7 mouse cellular contexts compared by ENCODE assay signal in the genomic region with DNA sequence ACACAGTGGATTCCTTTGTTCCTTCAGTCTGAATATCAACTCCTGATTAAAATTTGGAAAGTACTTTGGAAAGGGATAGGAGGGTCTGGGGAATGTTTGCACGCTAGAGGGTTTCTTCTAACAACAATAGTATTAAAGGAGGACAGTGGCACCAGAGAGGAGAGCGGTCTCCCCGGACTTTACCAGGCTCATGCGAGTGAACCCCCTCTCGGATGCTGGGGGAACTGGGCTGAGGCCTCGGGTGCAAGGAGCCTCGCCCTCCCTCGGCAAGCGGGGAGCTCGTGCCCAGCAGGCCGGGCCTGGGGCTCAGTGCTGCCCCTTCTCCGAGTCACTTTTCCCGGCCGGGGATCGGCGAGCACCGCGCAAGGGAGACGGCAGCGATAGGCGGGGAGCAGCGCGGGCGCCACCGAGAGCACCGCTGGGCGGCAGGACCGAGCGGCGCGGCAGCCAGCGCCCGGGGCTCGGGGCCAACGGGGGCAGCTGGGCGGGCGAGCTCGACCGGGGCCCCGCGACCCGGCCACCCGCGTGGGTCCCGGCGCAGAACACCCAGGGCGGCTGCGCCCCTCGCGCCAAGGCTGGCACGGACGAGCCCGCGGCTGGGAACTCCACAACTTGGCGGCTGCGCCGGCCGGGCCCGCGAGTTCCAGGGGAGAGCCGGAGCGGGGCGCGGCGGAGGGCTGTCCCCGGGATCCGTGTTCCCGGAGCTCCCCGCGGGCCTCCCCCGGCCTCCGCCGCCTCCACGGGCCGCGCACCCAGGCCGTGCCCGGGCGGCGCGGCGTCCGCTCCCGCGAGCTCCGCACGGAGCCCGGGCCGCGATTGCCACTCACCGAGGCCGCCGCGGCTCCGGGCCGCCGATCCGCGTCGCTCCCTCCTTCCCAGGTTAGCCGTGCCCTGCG. TPM values are rescaled to one million over a fixed set of nuclear protein-coding genes. Genes with fewer than 3 reads are reported as not detected.
DNase-seq lines count a peak whose midpoint lies in the region; ATAC-seq and TF ChIP-seq lines count a peak whose summit lies in the region.

No protein-coding gene starts in this region.

- DNase-seq in adipocyte (ENCODE audit: low spot score): peak; percentile 58
- DNase-seq in cerebellum, postnatal 4 days (ENCODE audit: low spot score in 2 of 2): peak; percentile 29 to 63
- DNase-seq in gastrocnemius, adult 2 months: peak; percentile 89
- peak; percentile 47 to 74 for DNase-seq in left cerebral cortex, postnatal 25 days (ENCODE audit: low spot score in 2 of 2)
- peak; percentile 57 for DNase-seq in skeletal muscle tissue, adult 2 months (ENCODE audit: low read depth, low spot score)

- peak overlapping the region; percentile 99 for H3K27ac ChIP-seq in gastrocnemius, adult 2 months
- peak overlapping the region; percentile 98 for H3K27ac ChIP-seq in hindbrain, embryonic 16.5 days (ENCODE audit: low read depth, low read length)

- H3K9ac ChIP-seq in hindbrain, embryonic 16.5 days (ENCODE audit: low read depth, low read length): peak overlapping the region; percentile 93

- peak; percentile 74 for ATAC-seq in hindbrain, embryonic 16.5 days
- peak; percentile 57 for ATAC-seq in megakaryocyte-erythroid progenitor cell, adult 5-6 weeks (replicated peaks; ENCODE audit: low FRiP score, low TSS enrichment, poor library complexity, severe bottlenecking)

- H3K4me1 ChIP-seq in hindbrain, embryonic 16.5 days (ENCODE audit: control insufficient read depth, insufficient read depth, low read depth, low read length): peaks cover 15% of the 10 kb centered on the region

- intact Hi-C loops in gastrocnemius, adult 2 months (cut with DNase I): loop anchor here (1.0 to 10.0 kb wide), 8 partner anchors 35 to 493 kb away; no protein-coding TSS in a partner anchor
- intact Hi-C loops in left cerebral cortex, postnatal 25 days (cut with DNase I): loop anchor here (2.0 to 10.0 kb wide), 8 partner anchors 60 to 605 kb away; partner anchors contain the start of gene Hspa13

- H3K36me3 ChIP-seq in hindbrain, embryonic 16.5 days (ENCODE audit: control insufficient read depth, insufficient read depth, low read length): no peaks in the 10 kb centered on the region

- peak overlapping the region; percentile 71 for H3K4me2 ChIP-seq in hindbrain, embryonic 16.5 days (ENCODE audit: low read length)

- under 1% methylated on average over 50 of the region's 102 CpGs for WGBS in hindbrain, embryonic 16.5 days

- no peaks in the 10 kb centered on the region for H3K27me3 ChIP-seq in hindbrain, embryonic 16.5 days (replicated peaks; ENCODE audit: control insufficient read depth, insufficient read depth, low read length)

- H3K9me3 ChIP-seq in hindbrain, embryonic 16.5 days (ENCODE audit: control insufficient read depth, low read length): no peaks in the 10 kb centered on the region

- peak; percentile 59 for TF ChIP-seq CTCF in gastrocnemius, adult 2 months (IDR thresholded peaks at IDR 0.05)

- peak overlapping the region; percentile 79 for H3K4me3 ChIP-seq in gastrocnemius, adult 2 months
- H3K4me3 ChIP-seq in hindbrain, embryonic 16.5 days (ENCODE audit: low read length): peak overlapping the region; percentile 83

RNA-seq across cellular contexts. Expression of gene Nrip1, which starts 1.3 kb away (rescaled TPM):
- total RNA-seq in gastrocnemius, adult 2 months (2021): 10 to 100 TPM; 38.7 to 38.9 TPM
- 29.0 and 30.4 TPM in 2 replicates for polyA plus RNA-seq in hindbrain, embryonic 16.5 days (2015; fragmentation: Nextera tagmentation; extraction: Ambion mirVana)
- total RNA-seq in left cerebral cortex, postnatal 25 days (2021): 10 to 100 TPM; 49.7 to 60.8 TPM
- total RNA-seq in megakaryocyte-erythroid progenitor cell, adult 5-6 weeks (2014; fragmentation: Nextera tagmentation): 53.0 and 55.6 TPM in 2 replicates
- total RNA-seq in megakaryocyte-erythroid progenitor cell, adult 5-6 weeks (2017): 30.3 and 41.7 TPM in 2 replicates

Comparison
In these comparisons a context has a peak if more than half of its experiments do, and no peak if none do; other contexts are left out.
1. Peak in every context shown above with its lines: DNase-seq, ATAC-seq, H3K4me3 ChIP-seq and H3K27ac ChIP-seq.